1 mouse cellular context compared by ENCODE assay signal in the genomic region with DNA sequence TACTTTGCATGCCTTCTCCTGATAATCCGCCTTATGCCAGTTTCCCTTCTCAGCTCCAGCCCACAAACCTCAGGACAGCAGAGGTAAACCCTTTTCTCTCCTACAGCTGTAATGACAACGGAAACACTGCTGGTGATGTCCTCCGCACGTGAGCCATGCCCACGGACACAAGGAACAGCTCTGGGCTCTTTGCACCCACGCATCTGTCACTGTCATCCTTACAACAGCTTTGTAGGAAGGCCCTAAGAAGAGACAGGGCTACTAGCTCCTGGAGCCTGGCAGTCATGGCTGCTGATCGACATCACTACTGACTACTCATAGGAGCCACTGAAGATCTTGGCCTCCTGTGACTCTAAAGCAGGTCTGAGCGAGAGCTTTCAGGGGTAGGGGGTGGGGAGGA.
TF ChIP-seq lines count a peak whose summit lies in the region.

No protein-coding gene starts in this region.

TF ChIP-seq in CH12.LX, 34 proteins besides CTCF, POLR2A, EP300 and RAD21:
- TF ChIP-seq BHLHE40 (IDR thresholded peaks at IDR 0.05; ENCODE audit: low read depth, low read length) (0 out of 2 replicates have a peak, but pooled peaks have one; percentile 30), MXI1 (IDR thresholded peaks at IDR 0.05; ENCODE audit: low read depth, low read length) (no peak)
